Mouse (Mus musculus): ENCODE results near the gene Bicdl1.

Bicdl1 gene

DNA sequence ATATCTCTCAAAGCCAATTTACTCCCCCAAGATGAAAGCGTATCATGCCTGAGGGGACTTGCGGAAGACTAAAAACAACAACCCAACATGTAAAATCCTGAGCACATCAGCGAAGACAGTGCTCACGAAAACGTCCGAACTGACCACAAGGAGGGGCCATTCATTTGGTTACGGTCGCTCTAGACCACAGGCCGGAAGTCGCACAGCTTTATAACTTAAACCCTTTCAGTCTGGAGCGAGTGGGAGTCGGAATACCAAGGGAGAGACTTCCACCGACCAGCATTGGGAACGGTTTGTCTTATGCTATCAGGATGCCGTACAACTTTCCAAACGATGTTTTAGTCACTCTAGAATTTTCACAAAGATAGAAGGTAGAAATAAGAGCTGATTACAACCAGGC, 5.4 kb downstream of the Bicdl1 start:
- CTCF ChIA-PET = no interaction called here

DNA sequence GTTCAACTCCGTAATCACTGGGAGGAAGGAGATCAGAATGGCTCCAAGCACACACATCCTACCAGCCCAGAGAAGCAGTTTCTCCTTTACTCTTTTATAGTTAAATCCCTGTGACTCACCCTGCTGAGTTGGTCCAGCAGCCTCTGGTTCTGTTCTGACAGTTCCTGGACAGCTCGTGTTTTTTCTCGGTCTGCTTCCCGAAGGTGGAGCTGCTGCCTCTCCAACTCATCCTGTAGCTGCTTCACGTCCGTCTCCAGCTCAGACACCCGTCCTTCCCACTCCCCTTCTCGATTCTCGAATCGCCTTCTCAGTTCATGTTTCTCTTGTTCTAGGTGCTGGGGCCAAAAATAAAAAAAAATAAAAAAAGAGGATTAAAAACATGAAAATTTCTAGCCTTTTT, 7.0 kb downstream of the Bicdl1 start:
- CTCF ChIA-PET = no interaction called here

GRCm38 (mm10) chr5:115722188-115722959, 9.0 kb downstream of the Bicdl1 start:
- CTCF ChIA-PET = no interaction called here

GRCm38 (mm10) chr5:115720761-115721160, 10.7 kb downstream of the Bicdl1 start:
- CTCF ChIA-PET = no interaction called here

- CTCF ChIA-PET = interaction anchor here (0.5 kb wide), 1 partner anchor 37 kb away, joined by 5 read pairs; no protein-coding TSS in a partner anchor
Measured at GRCm38 (mm10) chr5:115717693-115718092, 13.7 kb downstream of the Bicdl1 start.

DNA sequence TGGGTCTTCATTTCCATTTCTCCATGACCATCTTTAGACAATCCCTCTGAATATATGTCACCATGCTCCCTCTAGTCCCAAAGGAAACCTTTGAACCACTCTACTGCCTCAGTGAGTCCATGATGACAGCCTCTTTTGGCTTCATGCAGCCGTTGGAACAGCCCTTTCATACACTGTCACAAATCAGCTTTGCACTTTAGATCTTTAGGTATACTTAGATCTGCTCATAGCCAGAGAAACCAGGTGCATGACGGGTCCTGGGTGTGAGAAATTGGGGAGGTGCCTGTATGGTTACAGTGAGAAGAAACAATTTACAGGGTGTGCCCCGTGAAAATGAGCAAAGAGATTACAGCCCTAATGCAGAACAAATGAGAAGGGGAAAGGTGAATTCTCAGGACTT, 14.3 kb downstream of the Bicdl1 start:
- CTCF ChIA-PET = no interaction called here

GRCm38 (mm10) chr5:115716426-115716825, 15.0 kb downstream of the Bicdl1 start:
- CTCF ChIA-PET = no interaction called here

- CTCF ChIA-PET = no interaction called here
Measured at GRCm38 (mm10) chr5:115714761-115715160, 16.7 kb downstream of the Bicdl1 start.

GRCm38 (mm10) chr5:115712487-115712886, 18.9 kb downstream of the Bicdl1 start:
- CTCF ChIA-PET = interaction anchor here (0.5 kb wide), 1 partner anchor 57 kb away, joined by 3 read pairs; no protein-coding TSS in a partner anchor

GRCm38 (mm10) chr5:115711636-115712419, 19.6 kb downstream of the Bicdl1 start:
- CTCF ChIA-PET = no interaction called here

GRCm38 (mm10) chr5:115710171-115710570, 21.2 kb downstream of the Bicdl1 start:
- CTCF ChIA-PET = no interaction called here

DNA sequence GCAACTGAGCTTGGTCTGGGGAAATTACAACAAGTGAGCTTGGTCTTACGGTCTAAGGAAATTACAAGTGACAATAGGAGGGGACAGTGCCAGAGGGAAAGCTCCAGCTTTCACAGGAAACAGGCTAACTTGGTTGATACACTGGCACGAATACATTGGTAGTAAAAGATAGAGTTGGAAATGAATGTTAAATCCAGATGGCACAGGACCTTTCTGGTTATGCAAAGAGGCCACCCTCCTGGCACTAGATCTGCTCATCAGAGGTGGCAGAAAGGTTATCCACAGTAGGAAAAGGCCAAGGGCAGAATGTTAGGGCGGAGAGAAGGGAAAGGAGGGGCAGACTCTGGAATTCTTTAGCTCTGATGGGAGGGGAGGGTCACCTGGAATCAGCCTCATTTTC, 22.5 kb downstream of the Bicdl1 start:
- CTCF ChIA-PET = no interaction called here

DNA sequence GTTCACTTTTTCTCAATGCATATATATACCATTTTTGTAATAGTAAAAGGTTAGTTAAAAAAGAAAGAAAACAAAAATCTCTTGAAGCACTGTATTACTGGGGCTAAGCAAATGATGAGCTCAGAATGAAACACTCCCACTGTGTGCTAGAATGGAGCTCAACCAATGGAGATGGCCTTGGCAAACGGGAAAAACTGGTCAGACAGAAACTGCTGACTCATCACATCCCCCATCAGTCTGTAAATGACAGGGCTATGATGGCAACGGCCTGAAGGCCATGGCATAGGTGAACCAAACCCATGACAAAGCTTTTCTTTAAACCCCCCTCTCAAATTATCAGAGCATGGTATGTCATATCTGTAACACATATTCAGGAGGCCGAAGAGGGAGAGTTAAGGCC, 29.4 kb downstream of the Bicdl1 start:
- CTCF ChIA-PET = no interaction called here

GRCm38 (mm10) chr5:115701215-115701614, 30.2 kb downstream of the Bicdl1 start:
- CTCF ChIA-PET = no interaction called here

DNA sequence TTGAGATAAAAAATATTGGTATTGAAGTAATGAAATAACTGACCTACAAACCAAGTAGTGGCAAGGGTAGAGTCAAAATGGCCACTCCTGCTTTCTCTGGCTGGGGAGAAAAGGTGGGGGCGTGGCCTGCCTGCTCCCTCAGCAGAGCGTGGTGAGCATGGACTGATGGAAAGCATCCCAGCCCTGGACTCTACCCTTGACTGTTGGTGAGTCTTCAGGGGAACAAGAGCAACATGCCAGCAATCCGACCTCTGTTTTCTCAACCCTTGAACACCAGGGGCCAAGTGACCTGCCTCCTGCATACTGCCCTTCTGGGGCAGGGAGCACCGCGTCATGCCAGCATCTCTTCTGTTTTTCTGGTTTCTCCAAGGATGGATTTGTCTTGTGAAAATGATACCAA, 34.6 kb downstream of the Bicdl1 start:
- CTCF ChIA-PET = no interaction called here

- CTCF ChIA-PET = no interaction called here
Measured at GRCm38 (mm10) chr5:115695191-115695770, 36.1 kb downstream of the Bicdl1 start.

GRCm38 (mm10) chr5:115693271-115693670, 38.1 kb downstream of the Bicdl1 start:
- CTCF ChIA-PET = no interaction called here

DNA sequence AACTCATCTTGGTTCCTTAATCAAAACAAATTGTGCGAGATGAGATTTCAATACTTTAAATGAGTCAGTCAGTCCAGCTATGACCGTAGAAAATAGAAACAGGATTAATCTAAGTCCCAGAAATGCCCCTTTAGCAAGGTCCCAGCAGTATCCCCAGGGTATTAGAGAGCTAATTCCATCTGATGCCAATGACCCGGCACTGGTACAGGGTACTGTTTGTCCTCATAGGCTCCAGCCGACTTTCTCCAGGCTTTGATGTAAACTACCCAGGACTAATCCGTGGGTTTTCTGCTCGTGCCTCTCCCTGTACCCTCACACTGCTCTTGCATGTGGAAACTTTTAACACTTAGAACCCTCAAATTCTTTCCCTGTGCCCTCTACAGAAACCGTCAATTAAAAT, 44.7 kb downstream of the Bicdl1 start:
- CTCF ChIA-PET = no interaction called here

- CTCF ChIA-PET = no interaction called here
Measured at GRCm38 (mm10) chr5:115685126-115685525, 46.3 kb downstream of the Bicdl1 start.

DNA sequence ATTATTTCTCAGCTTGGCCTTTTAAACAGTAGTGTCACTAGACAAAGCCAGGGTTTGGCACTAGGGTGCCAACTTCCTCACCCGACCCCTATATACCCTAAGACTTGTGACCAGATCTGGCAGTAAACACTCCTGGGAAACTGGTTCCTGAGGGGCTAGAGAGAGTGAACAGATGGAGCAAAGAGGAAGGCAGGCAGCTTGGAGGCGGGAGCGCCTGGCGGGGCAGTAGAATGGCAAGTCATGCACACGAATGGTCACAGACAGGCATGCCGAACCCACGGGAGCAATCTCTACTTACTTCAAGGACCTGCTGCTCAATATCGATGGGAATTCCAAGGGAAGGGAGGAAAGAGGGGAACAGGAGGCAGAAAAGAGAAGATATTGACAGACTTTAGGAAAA, 59.6 kb downstream of the Bicdl1 start:
- CTCF ChIA-PET = no interaction called here

- CTCF ChIA-PET = no interaction called here
Measured at GRCm38 (mm10) chr5:115670406-115670805, 61.0 kb downstream of the Bicdl1 start.

GRCm38 (mm10) chr5:115669974-115670373, 61.4 kb downstream of the Bicdl1 start:
- CTCF ChIA-PET = no interaction called here

DNA sequence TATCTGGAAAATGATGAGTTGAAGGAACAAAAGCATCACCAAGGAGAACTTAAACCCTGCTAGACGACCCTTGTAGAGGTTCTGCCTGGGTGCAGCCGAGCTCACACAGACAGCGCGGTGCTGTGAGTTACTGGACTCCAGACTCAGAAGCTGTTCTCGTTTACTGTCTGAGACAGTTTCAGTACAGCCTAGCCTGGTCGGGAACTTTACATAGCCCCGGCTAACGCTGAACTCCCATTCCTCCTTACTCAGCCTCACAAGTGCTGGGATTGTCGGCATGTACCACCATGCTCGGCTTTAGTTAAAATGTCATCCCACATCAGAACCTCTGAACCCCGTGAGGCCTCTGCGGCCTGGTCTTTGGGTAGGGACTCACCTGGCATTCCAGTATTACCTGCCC, 62.4 kb downstream of the Bicdl1 start:
- CTCF ChIA-PET = no interaction called here

Data from spleen, embryonic (tissue).